Mouse (Mus musculus) left cerebral cortex, adult 18-20 months (tissue): ENCODE data around the gene Rcsd1. TPM values are rescaled to one million over a fixed set of nuclear protein-coding genes. Genes with fewer than 3 reads are reported as not detected.
"Not testable (repeated sequence)": the region's sequence is repeated elsewhere in the genome, so short reads cannot be mapped to it uniquely, and the experiment has no call there.

Source experiments
- DNase-seq, 2 experiments: peaks; one replicate each; pipeline ENCODE4 v3.0.0; 2021 to 2022; ENCODE audit warnings: low spot score in 2 of 2, mixed read lengths in 1 of 2
- total RNA-seq, 2 experiments: library from RNA; stranded (reverse); gene quantifications; 2 replicates each; pipeline ENCODE4 v1.2.3; 2021

Gene Rcsd1
- total RNA-seq, 2 experiments from 2014 or later: 6.0 to 7.2 TPM

DNA sequence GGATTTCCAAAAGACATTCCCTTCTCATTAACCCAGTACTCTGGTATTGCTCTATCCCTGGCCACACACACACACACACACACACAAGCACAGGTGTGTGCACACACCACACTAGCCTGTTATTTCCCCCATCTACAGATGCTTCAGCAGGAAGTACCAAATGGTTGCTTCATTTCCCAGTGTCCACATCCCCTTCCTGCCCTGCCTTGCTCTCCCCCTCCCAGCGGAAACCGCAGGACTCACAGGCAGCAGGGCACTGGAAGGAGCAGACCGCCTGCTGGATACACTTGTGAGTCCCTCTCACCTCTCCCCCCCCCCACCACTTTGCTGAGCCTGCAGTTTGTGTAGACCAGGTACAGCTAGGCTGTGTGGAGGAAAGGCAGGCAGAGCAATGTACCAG is 18.0 kb downstream of the Rcsd1 start:
- no peak for DNase-seq

- DNase-seq: no peak
These were observed 19.7 kb downstream of the Rcsd1 start for GRCm38 (mm10) chr1:165689845-165690244.

GRCm38 (mm10) chr1:165687861-165688260 is 21.7 kb downstream of the Rcsd1 start:
- DNase-seq: no peak

- DNase-seq: no peak
These were observed 22.6 kb downstream of the Rcsd1 start for GRCm38 (mm10) chr1:165686963-165687362.

DNA sequence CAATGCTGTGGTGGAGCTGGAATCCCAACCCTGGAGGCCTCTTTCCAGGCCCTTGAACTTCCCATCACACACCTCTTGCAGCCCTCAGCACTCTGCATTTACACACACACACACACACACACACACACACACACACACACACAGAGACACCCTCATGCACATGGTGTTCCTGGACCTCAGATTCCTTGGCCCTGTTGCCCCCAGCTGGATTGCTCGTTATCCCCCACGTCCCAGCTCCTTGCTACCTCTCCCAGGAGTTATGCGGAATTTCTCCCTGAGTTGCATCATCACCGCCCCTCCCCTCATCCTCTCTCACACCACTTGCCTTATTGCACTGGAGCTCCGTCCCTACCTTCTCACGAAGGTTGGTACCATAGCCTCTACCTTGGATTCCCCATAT is 23.2 kb downstream of the Rcsd1 start:
- DNase-seq: no peak

DNA sequence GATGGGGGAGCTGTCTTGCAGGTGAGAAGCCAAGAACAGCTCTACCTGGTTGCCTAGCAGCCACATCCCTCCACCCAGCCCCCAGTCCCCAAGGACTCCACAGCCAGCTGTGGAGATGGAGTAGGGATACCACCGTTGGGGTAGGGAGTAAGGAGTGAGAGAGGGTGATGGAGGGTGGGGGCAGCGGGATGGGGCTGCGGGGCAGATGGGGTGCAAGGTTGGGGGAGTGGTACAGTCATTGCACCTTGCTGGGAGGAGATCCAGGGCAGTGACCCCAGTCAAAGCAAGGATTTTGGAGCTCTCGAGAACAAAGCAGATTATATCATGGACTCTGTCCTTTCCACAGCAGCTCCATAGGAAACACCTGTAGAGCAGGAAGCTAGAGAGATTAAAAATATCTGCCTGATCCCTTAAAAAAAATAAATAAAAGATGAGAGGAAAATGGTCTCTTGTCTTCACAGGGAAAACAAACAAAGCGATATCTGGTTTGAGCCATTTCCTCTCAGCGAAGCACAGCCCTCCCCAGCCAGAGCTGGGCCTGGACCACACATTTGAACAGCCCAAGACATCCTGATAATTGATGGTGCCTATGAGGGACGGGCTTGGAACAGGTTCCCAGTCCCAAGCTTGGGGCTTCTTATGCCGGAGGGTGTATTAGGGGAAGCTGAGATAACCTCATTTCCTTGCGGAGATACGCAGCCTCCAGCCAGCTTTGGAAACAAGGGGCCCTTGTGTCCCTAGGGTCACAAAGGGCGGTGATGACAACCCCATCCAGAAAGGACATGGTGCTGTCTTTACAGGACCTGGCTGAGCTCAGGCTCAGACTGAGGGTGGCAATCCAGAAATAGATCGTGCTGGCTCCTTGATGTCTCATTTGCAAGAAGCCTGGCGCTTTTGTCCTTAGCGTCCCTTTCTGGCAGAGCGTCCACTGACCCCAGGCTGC is 25.0 kb downstream of the Rcsd1 start:
- no peak for DNase-seq

DNA sequence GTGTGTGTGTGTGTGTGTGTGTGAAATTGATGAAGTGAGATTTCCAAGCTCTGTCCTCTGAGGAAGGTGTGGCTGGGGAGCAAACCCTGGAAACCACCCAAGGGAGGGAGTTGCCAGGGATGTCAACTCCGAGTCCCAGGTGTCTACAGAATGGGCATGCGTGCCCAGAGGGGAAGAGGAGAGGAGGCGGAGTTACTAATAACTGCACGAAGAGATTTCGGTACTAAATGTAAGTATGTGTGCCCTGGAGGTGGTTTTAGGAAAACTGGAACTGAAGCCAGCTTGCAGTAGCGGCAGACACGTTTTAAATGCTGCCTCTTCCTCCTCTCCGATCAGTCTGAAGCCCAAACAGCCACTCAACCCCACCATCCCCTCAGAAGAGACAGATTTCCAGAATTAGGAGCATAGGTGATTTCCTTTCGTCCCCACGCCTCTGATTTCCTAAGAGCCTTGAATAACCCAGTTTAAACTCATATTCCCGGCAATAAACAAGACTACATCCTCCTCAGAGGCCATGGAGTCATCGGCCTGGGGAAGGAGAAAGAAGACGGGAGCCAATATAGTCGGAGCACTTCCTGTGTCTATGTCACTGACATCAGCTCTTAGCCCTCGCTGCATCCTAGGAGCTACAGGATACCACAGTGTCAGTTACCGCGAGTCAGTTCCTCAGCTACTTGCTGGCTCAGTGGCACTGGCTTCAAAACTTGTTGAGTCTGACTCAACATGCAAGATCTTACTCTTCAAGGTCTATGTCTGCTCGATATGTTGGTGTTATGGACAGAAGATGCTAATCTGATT is 27.3 kb downstream of the Rcsd1 start:
- no peak for DNase-seq

DNA sequence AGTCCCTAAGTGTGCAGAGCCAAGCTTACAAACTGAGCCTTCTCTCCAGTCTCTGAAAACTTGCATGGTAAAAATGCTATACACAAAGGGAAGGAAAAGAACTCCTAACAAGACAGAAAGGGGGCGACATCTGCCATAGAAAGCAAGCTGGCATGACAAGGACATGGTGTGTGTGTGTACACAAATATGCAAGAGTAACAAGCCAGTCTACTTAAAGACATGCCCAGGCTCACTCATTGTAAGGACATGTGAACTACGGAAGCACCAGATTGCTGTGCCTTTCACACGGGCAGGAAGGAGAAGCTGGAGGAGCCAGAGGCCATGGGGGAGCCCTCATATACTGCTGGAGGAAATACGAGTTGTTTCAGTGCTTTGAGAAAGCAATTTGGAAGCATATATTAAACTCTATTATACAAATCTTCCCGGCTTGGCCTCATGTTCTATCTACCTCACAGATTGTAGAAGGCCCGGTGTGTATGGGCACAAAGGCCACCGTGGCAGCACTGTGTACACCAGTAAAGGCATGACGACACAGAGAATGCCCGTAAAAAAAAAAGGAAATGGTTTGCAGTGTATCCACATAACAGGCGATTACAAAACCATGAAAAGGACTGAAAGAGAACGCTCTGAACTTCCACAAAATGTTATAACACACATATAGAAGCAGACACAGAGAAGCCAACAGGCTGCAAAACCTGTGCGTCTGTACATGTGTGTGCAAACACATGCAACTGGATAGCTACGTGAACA is 28.3 kb downstream of the Rcsd1 start:
- DNase-seq: no peak

DNA sequence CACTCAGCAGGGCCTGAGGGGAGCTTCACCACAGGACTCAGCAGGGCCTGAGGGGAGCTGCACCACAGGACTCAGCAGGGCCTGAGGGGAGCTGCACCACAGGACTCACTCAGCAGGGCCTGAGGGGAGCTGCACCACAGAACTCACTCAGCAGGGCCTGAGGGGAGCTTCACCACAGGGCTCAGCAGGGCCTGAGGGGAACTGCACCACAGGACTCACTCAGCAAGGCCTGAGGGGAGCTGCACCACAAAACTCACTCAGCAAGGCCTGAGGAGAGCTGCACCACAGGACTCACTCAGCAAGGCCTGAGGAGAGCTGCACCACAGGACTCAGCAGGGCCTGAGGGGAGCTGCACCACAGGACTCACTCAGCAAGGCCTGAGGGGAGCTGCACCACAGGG is 29.5 kb downstream of the Rcsd1 start:
- not testable (repeated sequence) for DNase-seq

DNA sequence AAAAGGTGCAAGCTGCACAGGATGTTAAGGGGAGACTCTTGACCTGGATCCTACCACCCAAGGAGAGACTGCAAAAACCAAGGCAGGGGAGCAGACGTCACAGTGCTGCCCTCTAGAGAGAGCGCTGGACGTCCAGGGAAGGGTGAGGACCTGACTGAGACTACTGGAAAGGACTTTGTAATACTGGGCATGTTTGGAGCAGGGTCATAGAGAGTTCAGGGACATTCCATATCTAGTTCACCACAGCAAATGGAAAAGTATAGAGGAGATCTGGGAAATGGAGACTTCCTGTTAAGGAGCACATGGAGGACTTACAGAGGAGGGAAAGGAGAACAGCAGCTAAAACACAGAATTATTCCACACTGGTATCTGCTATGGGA is 29.9 kb downstream of the Rcsd1 start:
- DNase-seq: no peak

DNA sequence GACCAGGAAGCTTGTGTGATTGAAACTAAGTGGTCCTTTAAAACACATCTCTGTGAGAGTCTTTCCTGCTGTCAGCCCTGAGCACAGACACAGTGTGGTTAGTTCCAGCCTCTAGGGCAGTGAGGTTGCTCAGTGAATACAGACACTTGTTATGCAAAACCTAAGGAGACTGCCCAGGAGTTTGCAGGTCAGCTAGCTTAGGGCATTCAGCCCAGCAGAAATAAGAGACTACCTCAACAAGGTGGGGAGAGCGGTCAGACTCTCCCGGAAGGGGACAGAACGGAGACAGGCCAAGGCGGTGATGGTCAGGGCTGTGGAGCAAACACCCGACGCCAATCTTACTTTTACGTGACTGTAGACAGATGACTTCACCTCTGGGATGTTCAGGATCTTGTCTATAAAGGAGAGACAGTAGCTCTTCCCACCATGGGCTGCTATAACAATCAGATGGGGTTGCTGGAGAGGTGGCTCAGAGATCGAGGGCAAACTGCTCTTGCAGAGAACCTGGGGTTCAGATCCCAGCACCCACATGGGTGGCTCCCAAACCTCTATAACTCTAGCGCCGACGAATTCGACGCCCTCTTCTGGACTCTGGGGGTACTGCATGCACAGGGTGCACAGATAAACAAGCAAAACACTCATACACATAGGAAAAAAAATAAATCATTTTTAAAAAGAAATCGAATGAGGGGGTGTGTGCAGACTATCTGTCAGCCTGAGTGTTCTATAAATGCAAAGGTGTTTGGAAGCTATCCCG is 30.5 kb downstream of the Rcsd1 start:
- no peak for DNase-seq

- DNase-seq: no peak
These were observed 32.0 kb downstream of the Rcsd1 start for GRCm38 (mm10) chr1:165677558-165677957.

GRCm38 (mm10) chr1:165676993-165677392 is 32.6 kb downstream of the Rcsd1 start:
- DNase-seq: no peak

GRCm38 (mm10) chr1:165675167-165675566 is 34.4 kb downstream of the Rcsd1 start:
- DNase-seq: no peak

DNA sequence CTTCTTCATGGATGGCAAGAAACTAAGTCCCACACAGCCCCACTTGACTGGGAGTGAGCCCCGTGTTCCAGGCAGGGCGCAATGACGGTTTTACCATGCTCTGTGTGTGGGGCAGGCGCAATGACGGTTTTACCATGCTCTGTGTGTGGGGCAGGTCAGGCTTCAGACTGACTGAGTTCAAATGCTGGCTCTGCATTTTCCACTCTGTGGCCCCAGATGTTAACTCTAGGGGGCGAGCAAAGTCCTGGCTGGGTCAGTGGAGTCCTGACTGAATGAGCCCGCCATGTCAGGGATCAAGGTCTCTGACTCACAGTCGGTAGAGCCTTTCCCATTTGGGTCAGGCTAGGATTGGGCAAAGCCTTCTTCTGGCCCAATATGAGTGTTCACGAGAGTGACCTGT is 37.2 kb downstream of the Rcsd1 start:
- DNase-seq: no peak

- DNase-seq: no peak
These were observed 39.5 kb downstream of the Rcsd1 start for GRCm38 (mm10) chr1:165670056-165670455.

GRCm38 (mm10) chr1:165668904-165669303 is 40.7 kb downstream of the Rcsd1 start:
- DNase-seq: no peak

DNA sequence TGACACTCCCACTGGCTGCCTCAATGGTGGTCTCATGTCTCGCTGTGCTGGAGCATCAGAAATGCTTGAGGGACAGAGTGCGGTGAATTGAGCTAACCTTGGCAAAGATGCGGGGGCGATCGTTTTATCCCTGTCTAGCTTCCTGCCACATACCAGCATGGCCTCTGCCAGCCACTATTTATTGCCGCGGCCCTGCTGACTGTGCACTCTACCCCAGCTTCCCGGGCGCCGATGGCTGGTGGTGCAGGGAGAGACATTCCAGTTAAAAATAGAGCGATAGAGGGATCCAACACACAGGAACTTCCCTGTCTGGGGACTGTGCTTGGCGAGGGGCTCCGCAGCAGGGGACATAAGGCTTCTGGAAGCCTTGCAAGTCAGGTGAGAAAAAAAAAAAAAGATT is 42.2 kb downstream of the Rcsd1 start:
- DNase-seq: no peak

DNA sequence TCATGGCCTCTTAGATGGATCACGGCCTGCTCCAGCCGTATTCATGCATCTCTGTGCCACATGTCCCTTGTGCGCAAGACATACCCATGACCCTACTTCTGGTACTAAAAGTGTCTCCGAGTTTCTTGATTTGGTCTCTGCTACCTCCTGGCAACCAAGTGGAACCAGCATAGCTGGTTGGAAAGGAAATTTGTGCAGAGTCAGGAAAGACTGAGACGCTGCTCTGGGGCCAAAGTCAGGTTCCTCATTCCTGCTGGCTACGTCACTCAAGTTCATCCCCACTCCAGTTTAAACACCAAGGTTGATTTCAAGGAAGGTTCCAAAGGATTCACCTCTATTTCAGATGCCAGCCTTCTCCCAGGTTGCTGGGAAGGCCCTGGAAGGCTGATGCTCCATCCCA is 42.6 kb downstream of the Rcsd1 start:
- DNase-seq: no peak

GRCm38 (mm10) chr1:165665758-165666157 is 43.8 kb downstream of the Rcsd1 start:
- no peak for DNase-seq

- no peak for DNase-seq
These were observed 46.3 kb downstream of the Rcsd1 start for GRCm38 (mm10) chr1:165663277-165663676.
